Mouse (Mus musculus) neural tube, embryonic 13.5 days (tissue): ENCODE data around the gene Akt1. TPM values are rescaled to one million over a fixed set of nuclear protein-coding genes. Genes with fewer than 3 reads are reported as not detected.
A peak's percentile ranks its signal among the peaks of the same experiment; 100 is the strongest.

Experiments
- ATAC-seq: fragments of 200-750 bp; cut with Nextera tagmentation; 2 replicates; pipeline ENCODE4 v1.8.0; 2017; ENCODE audit warnings: low read depth, mild to moderate bottlenecking, moderate TSS enrichment, moderate library complexity
- H3K27ac ChIP-seq: fragments of 300-500 bp; sonication (generic); replicated peaks from 2 replicates; pipeline ENCODE4 v1.5.1; 2015; ENCODE audit warnings: moderate library complexity, mild to moderate bottlenecking, inconsistent platforms
- H3K27me3 ChIP-seq: fragments of 300-500 bp; sonication (generic); 2 replicates; pipeline ENCODE4 v1.6.1; 2015; ENCODE audit warnings: mild to moderate bottlenecking, inconsistent platforms
- H3K36me3 ChIP-seq: fragments of 300-500 bp; sonication (generic); 2 replicates; pipeline ENCODE4 v1.6.1; 2015; ENCODE audit warnings: mild to moderate bottlenecking, inconsistent platforms
- H3K4me1 ChIP-seq: fragments of 300-500 bp; sonication (generic); replicated peaks from 2 replicates; pipeline ENCODE4 v1.6.1; 2015; ENCODE audit warnings: inconsistent platforms
- H3K4me2 ChIP-seq: fragments of 300-500 bp; sonication (generic); 2 replicates; pipeline ENCODE4 v1.6.1; 2015; ENCODE audit warnings: inconsistent platforms, mild to moderate bottlenecking, moderate library complexity
- H3K4me3 ChIP-seq: fragments of 300-500 bp; sonication (generic); 2 replicates; pipeline ENCODE4 v1.5.1; 2015; ENCODE audit warnings: mild to moderate bottlenecking, inconsistent platforms
- H3K9ac ChIP-seq: fragments of 300-500 bp; sonication (generic); 2 replicates; pipeline ENCODE4 v1.6.1; 2015; ENCODE audit warnings: moderate library complexity, mild to moderate bottlenecking, inconsistent platforms
- H3K9me3 ChIP-seq: fragments of 300-500 bp; sonication (generic); 2 replicates; pipeline ENCODE4 v1.6.1; 2016; ENCODE audit warnings: inconsistent platforms
- WGBS: fragments of 180-500 bp; shearing (Covaris S2); methylation state at CpG from one replicate; pipeline ENCODE4 v1.1.7; 2015; 5-methylcytosine and 5-hydroxymethylcytosine counted together
- polyA plus RNA-seq: library from polyadenylated mRNA; unstranded; fragments of >200 nt; fragmentation: Nextera tagmentation; extraction: Ambion mirVana; gene quantifications from 2 replicates; pipeline ENCODE4 v1.2.1, GENCODE M21; 2015

Gene Akt1
- polyA plus RNA-seq, 1 experiment from 2014 or later, result 101 TPM

DNA sequence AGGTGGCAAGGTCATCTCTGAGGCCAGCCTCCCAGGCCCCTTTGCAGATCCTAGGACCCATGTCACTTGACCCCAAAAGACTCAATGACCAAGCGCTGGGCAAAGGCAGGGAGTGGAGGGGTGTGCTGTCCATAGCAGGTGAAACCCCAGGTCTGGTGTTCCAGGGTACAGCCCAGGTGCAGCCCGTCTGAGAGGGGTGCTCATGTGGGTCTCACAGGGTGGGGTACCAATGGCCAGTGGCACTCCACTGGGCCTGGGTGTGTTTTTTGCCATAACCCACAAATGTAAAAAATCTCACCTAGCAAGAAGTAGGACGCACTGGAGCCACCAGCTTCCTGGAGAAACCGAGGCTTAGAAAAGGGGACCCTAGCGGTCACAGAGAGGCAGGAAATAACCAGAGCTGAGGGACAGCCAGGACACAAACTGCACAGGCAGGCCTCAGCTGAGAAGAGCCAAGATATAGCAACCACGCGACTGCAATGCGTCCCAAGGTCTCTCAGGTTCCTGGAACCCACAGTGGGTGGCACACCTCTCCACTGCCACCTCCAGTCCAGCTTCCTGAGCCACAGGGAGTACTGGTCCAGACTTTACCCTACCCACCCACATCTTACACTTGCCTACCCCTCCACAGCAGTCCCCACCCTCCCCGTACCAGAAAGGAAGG, 8.7 kb downstream of the Akt1 start:
- H3K9ac ChIP-seq, result peak overlapping the region; percentile 52
- H3K4me3 ChIP-seq, result no peak overlapping the region
- no peaks in the 10 kb centered on the region for H3K27me3 ChIP-seq
- peak overlapping the region; percentile 36 for H3K4me2 ChIP-seq
- no peak for ATAC-seq
- H3K9me3 ChIP-seq, result no peaks in the 10 kb centered on the region
- 82% methylated on average over 9 of the region's 9 CpGs for WGBS
- H3K36me3 ChIP-seq, result peaks cover 68% of the 10 kb centered on the region
- peaks cover 100% of the 10 kb centered on the region for H3K4me1 ChIP-seq
- H3K27ac ChIP-seq, result peak overlapping the region; percentile 96

DNA sequence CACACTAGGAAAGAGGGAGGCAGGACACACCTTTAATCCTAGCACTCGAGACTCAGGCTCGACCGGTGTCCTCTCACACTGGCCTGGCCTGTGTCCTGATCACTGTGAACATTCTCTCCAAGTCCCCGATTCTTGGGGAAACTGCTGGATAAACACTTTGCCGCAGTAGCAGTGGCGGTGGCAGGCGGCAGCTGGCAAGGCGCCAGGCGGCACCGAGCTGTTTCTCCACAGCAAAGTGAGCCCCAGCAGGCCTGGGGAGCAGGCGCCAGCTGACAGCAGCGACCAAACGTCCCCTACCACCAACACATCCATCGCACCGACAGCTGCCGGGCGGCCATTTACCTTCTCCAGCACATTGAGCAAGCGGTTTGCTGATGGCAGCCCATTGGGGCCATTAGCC, 9.2 kb downstream of the Akt1 start:
- Histone ChIP-seq H3K4me1 (peaks cover 100% of the 10 kb centered on the region), H3K36me3 (peaks cover 68% of the 10 kb centered on the region)
- peak; percentile 9; the same call in 1 of the 2 replicates for ATAC-seq

DNA sequence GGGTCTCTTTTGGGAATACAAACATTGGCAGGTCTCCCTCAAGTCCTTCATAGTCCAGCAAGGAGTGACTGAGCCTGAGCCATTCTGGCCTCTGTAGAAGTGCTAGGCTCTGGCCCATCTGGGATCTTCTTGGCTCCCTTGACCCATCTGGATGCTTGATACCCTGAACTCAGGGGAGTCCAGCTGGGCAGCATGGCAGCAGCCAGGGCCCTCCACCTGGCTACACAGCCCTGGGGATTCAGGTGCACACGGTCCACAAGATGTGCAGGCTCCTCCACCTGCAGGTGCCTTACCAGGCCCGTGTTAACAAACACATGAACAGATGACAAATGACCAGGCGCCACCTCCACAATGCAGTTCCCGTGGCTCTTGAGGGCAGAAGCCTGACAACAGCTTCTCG, 10.0 kb downstream of the Akt1 start:
- Histone ChIP-seq H3K36me3 (peaks cover 67% of the 10 kb centered on the region), H3K27ac (peak overlapping the region; percentile 96), H3K4me2 (peak overlapping the region; percentile 36), H3K4me1 (peaks cover 100% of the 10 kb centered on the region), H3K9me3 (no peaks in the 10 kb centered on the region), H3K4me3 (no peak overlapping the region), H3K9ac (peak overlapping the region; percentile 55), H3K27me3 (no peaks in the 10 kb centered on the region)
- WGBS, result 27% methylated on average over 5 of the region's 5 CpGs
- ATAC-seq, result no peak

More for the DNA sequence above, 9.2 kb downstream of the Akt1 start:
- H3K9me3 ChIP-seq, result no peaks in the 10 kb centered on the region
- WGBS, result 23% methylated on average over 18 of the region's 18 CpGs
- H3K4me3 ChIP-seq, result no peak overlapping the region
- peak overlapping the region; percentile 36 for H3K4me2 ChIP-seq
- H3K9ac ChIP-seq, result peak overlapping the region; percentile 55
- H3K27me3 ChIP-seq, result no peaks in the 10 kb centered on the region
- peak overlapping the region; percentile 96 for H3K27ac ChIP-seq

DNA sequence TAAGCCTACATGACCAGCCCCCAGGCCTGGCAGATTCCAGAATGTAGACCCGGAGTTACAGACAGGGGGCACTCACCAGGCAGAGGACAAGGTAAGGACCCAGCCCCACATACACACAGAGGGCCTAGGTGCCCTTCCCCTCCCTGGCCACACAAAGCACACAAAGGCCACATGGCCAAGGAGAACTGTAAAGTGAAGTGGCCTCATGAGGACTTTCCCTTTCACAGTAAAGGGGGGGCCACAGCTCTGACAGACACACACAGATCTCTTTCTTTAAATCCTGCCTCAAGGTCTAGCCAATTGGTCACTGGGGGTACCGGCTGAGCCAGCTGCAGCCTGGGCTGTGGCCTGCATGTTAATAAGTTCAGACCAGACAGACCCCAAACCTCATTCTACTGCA, 10.6 kb downstream of the Akt1 start:
- peak overlapping the region; percentile 42 for H3K4me2 ChIP-seq
- H3K9me3 ChIP-seq, result no peaks in the 10 kb centered on the region
- H3K27ac ChIP-seq, result peak overlapping the region; percentile 96
- WGBS, result 12% methylated on average over 2 of the region's 2 CpGs
- H3K4me3 ChIP-seq, result 0 out of 2 replicates have a peak overlapping the region, but pooled peaks have one; percentile 8
- peaks cover 67% of the 10 kb centered on the region for H3K36me3 ChIP-seq
- H3K27me3 ChIP-seq, result no peaks in the 10 kb centered on the region
- peaks cover 99% of the 10 kb centered on the region for H3K4me1 ChIP-seq
- ATAC-seq, result peak; percentile 46
- H3K9ac ChIP-seq, result peak overlapping the region; percentile 60

DNA sequence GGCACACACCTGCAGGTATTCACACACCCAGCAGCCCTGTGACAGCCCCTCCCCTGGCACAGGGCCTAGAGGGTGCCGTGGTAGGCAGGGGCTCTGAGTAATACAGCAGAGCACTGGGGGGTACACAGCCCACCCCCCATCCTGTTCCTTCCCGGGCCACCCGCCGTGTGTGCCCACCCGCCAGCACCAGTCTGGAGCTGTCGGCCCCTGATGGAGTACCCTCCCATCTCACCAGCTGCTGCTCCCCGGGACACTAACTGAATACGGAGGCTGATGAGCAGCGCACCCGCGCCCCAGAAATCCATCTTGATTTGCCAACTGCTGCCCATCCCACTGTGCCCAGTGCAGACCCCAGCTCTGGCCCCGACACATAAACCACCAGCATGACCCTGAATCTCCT, 11.0 kb downstream of the Akt1 start:
- 40% methylated on average over 12 of the region's 12 CpGs for WGBS
- peak overlapping the region; percentile 60 for H3K9ac ChIP-seq

DNA sequence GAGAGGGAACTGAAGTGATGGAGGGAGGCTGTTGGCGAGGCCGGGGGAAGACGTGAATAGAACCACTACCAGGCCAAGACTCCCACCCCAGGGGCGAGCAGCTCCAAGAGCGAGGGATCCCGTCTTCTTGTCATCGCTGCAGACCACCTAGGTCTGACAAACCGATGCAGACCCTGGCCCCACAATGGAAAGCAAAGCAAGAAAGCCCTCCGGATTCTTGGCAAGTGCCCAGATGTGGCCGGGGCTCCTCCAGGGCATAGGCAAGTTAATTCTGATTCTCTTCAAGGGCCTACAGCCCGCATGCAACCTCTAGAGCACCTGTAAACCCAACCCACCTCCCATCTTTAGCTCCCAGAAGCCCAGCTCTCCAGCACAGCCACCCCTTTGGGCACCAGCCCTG, 11.4 kb downstream of the Akt1 start:
- Histone ChIP-seq H3K27ac (peak overlapping the region; percentile 96), H3K4me3 (no peak overlapping the region), H3K9me3 (no peaks in the 10 kb centered on the region), H3K27me3 (no peaks in the 10 kb centered on the region), H3K4me1 (peaks cover 98% of the 10 kb centered on the region), H3K36me3 (peaks cover 67% of the 10 kb centered on the region), H3K4me2 (peak overlapping the region; percentile 42), H3K9ac (peak overlapping the region; percentile 60)
- no peak for ATAC-seq
- 57% methylated on average over 11 of the region's 11 CpGs for WGBS

More for the DNA sequence above, 11.0 kb downstream of the Akt1 start:
- no peaks in the 10 kb centered on the region for H3K27me3 ChIP-seq
- peak overlapping the region; percentile 96 for H3K27ac ChIP-seq
- peak; percentile 42 for ATAC-seq
- H3K36me3 ChIP-seq, result peaks cover 67% of the 10 kb centered on the region
- 0 out of 2 replicates have a peak overlapping the region, but pooled peaks have one; percentile 8 for H3K4me3 ChIP-seq
- H3K4me2 ChIP-seq, result peak overlapping the region; percentile 42
- peaks cover 99% of the 10 kb centered on the region for H3K4me1 ChIP-seq
- H3K9me3 ChIP-seq, result no peaks in the 10 kb centered on the region

DNA sequence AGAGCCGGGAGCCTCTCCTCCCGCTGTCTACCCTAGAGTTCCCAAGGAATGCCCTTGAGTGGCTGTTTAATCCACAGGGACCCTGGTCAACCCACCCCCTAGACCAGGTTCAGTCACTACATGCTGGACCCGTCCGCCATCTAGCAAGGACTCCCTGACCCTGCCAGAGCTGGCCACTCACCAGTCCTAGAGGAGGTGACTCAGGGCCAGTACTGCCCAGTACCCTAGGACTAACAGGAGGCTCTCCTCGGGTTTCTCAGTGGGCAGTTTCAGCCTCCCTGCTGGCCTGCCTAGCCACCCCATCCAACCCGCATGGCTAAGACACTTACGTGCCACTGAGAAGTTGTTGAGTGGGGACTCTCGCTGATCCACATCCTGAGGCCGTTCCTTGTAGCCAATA, 12.8 kb downstream of the Akt1 start:
- Histone ChIP-seq H3K9me3 (no peaks in the 10 kb centered on the region), H3K27me3 (no peaks in the 10 kb centered on the region), H3K4me3 (no peak overlapping the region), H3K27ac (peak overlapping the region; percentile 96), H3K9ac (peak overlapping the region; percentile 13; the same call in 1 of the 2 replicates), H3K36me3 (peaks cover 67% of the 10 kb centered on the region), H3K4me2 (no peak overlapping the region), H3K4me1 (peaks cover 84% of the 10 kb centered on the region)
- 80% methylated on average over 9 of the region's 9 CpGs for WGBS
- no peak for ATAC-seq

DNA sequence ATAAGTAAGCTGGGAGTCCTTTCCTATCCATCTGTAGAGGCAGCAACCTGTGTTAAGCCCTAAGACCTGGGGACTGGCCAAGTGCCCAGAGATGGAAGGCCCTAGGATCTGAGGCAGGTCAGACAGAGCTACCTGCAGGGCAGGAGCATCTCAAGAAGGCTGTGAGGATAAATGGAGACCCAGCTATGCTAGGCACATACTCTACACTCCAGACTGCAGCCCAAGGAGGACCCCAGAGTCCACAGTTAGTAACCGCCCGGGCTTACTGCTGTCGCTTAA, 13.4 kb downstream of the Akt1 start:
- H3K4me1 ChIP-seq, result peaks cover 78% of the 10 kb centered on the region
- H3K27me3 ChIP-seq, result no peaks in the 10 kb centered on the region
- H3K9me3 ChIP-seq, result no peaks in the 10 kb centered on the region
- H3K4me3 ChIP-seq, result no peak overlapping the region
- ATAC-seq, result no peak
- peak overlapping the region; percentile 48; the same call in 1 of the 2 replicates for H3K9ac ChIP-seq
- 79% methylated on average over 3 of the region's 3 CpGs for WGBS
- peak overlapping the region; percentile 96 for H3K27ac ChIP-seq
- H3K36me3 ChIP-seq, result peaks cover 73% of the 10 kb centered on the region
- peak overlapping the region; percentile 30; the same call in 1 of the 2 replicates for H3K4me2 ChIP-seq

DNA sequence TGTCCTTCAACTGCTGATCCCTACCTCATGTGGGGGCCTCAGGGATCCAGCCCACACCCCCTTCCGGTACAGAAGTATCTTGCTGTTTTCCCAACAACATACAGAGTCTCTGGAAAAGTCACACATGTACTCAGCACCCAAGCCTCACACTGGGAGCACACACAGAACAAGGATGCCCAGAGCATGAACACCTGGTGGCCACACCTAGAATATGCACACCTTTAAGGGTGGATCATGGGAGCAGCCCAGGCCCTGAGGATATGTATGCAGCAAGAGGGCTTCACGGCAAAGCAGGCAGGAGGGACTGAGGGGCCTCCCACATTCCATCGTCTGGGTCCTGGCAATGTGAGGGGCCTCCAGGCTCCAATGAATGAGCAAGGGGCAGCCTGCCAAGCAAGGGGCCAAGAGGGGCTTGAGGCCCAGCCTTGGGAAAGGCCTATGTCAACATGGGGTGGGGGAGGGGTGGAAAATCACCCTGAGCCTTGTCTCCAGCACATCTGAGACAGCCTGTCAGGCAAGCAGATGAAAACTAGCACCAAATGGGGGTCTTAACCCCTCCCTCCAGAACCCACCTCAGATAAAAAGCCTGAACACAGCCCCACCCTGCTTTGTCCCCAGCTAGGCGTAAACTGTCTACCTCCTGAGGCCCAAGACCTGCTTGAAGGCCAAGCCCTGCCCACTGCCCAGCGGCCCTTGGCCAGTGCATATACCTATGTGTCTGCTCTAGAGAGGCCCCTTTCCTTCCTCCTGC, 13.9 kb downstream of the Akt1 start:
- ATAC-seq, result peak; percentile 19
- H3K9ac ChIP-seq, result peak overlapping the region; percentile 48; the same call in 1 of the 2 replicates
- peak overlapping the region; percentile 30 for H3K4me2 ChIP-seq
- no peaks in the 10 kb centered on the region for H3K27me3 ChIP-seq
- WGBS, result 33% methylated on average over 5 of the region's 5 CpGs
- H3K4me3 ChIP-seq, result no peak overlapping the region
- H3K4me1 ChIP-seq, result peaks cover 73% of the 10 kb centered on the region
- H3K36me3 ChIP-seq, result peaks cover 78% of the 10 kb centered on the region
- no peaks in the 10 kb centered on the region for H3K9me3 ChIP-seq
- peak overlapping the region; percentile 96 for H3K27ac ChIP-seq

DNA sequence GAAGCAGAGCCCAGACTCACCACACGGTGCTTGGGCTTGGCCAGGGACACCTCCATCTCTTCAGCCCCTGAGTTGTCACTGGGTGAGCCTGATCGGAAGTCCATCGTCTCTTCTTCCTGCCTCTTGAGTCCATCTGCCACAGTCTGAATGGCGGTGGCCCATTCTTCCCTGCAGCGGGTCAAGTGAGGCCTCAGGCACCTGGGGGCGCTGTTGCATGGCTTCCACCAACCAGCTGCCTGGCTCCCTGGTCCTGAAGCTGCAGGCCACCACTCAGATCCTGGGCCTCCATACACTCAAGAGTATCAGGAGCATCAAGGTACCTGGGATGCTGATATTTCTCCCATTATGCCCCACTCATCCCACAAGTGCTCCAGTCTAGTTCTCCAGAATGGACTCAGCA, 15.6 kb downstream of the Akt1 start:
- H3K4me2 ChIP-seq, result no peak overlapping the region
- no peak overlapping the region for H3K4me3 ChIP-seq
- H3K9me3 ChIP-seq, result no peaks in the 10 kb centered on the region
- H3K27me3 ChIP-seq, result no peaks in the 10 kb centered on the region
- ATAC-seq, result no peak
- peaks cover 60% of the 10 kb centered on the region for H3K4me1 ChIP-seq
- 0 out of 2 replicates have a peak overlapping the region, but pooled peaks have one; percentile 5 for H3K27ac ChIP-seq
- no peak overlapping the region for H3K9ac ChIP-seq
- H3K36me3 ChIP-seq, result peaks cover 90% of the 10 kb centered on the region
- 79% methylated on average over 6 of the region's 6 CpGs for WGBS

DNA sequence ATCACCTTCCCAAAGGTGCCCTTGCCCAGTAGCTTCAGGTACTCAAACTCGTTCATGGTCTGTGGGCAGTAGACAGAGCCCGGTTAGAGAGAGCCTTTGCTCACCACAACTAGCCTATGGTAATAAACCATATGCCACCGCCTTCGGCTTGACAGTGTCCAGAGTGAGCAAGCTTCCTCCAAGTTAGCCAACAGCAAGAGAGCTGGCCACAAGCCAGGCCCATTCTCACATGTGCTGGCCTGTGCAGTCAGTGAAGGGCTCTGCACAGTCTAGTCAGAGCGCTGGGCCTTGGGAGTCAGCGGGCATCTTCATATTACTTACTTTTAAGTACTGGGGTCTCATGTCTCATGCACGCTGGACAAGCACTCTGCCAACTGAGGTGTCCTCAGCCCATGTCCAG, 16.1 kb downstream of the Akt1 start:
- no peak for ATAC-seq
- 0 out of 2 replicates have a peak overlapping the region, but pooled peaks have one; percentile 5 for H3K9ac ChIP-seq
- H3K4me3 ChIP-seq, result no peak overlapping the region
- H3K27ac ChIP-seq, result 0 out of 2 replicates have a peak overlapping the region, but pooled peaks have one; percentile 5
- 93% methylated on average over 7 of the region's 7 CpGs for WGBS
- H3K9me3 ChIP-seq, result no peaks in the 10 kb centered on the region
- peaks cover 59% of the 10 kb centered on the region for H3K4me1 ChIP-seq
- no peak overlapping the region for H3K4me2 ChIP-seq
- H3K36me3 ChIP-seq, result peaks cover 95% of the 10 kb centered on the region
- no peaks in the 10 kb centered on the region for H3K27me3 ChIP-seq

DNA sequence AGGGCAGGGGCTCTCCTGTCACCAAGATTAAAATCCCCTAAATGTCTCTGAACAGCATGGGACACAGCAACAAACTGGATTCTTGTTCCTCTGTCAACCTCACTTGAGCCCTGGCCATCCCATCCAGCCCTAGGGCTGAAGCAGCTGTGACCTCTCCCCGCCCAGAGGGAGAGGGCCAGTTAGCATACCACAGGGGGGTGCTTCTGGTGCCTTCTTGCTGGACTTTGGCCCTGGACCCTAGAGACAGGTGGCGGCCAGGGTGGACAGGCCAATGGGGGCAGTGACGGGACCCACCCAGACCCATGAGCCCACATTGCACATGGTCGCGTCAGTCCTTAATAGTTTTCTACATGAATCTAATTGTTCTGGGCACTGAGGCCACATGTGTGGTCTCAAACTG, 20.6 kb downstream of the Akt1 start:
- peaks cover 19% of the 10 kb centered on the region for H3K4me1 ChIP-seq
- 83% methylated on average over 5 of the region's 5 CpGs for WGBS
- H3K9me3 ChIP-seq, result no peaks in the 10 kb centered on the region
- no peak overlapping the region for H3K9ac ChIP-seq
- no peak overlapping the region for H3K4me2 ChIP-seq
- no peak overlapping the region for H3K4me3 ChIP-seq
- H3K27me3 ChIP-seq, result no peaks in the 10 kb centered on the region
- ATAC-seq, result no peak
- H3K27ac ChIP-seq, result 0 out of 2 replicates have a peak overlapping the region, but pooled peaks have one; percentile 11
- H3K36me3 ChIP-seq, result peaks cover 96% of the 10 kb centered on the region
